Mouse (Mus musculus) megakaryocyte-erythroid progenitor cell, adult 5-6 weeks (primary cell): Measurements from ENCODE around the gene Tmem138. TPM values are rescaled to one million over a fixed set of nuclear protein-coding genes. Genes with fewer than 3 reads are reported as not detected.

Experiments used
- total RNA-seq, 2 experiments: library from RNA; stranded (forward) in 1 of 2; stranded (reverse) in 1 of 2; fragments of 200-1000, 215-1000 nt in 1 of 2; fragments of >200 nt in 1 of 2; fragmentation: Nextera tagmentation in 1 of 2; gene quantifications; 2 replicates each; pipeline ENCODE4 v1.2.3; 2014 to 2017

Gene Tmem138
- total RNA-seq, 2 experiments from 2014 or later: 7.2 to 51.9 TPM

Other genes with a start within 250 kb of the Tmem138 start
- gene Syt7, start 188.3 kb downstream of the Tmem138 start, total RNA-seq (2014; fragmentation: Nextera tagmentation): not detected in 2 replicates
- not detected in 2 replicates for gene Syt7, start 188.3 kb downstream of the Tmem138 start, total RNA-seq (2017)
- gene Lrrc10b, start 119.9 kb downstream of the Tmem138 start, total RNA-seq (2014; fragmentation: Nextera tagmentation): not detected in 2 replicates
- not detected in 2 replicates for gene Lrrc10b, start 119.9 kb downstream of the Tmem138 start, total RNA-seq (2017)
- gene Ppp1r32, start 94.4 kb downstream of the Tmem138 start, total RNA-seq (2014; fragmentation: Nextera tagmentation): 0.57 TPM in 1 of 2 replicates, not detected in the other
- not detected in 2 replicates for gene Ppp1r32, start 94.4 kb downstream of the Tmem138 start, total RNA-seq (2017)
- gene Cpsf7, start 52.1 kb downstream of the Tmem138 start, total RNA-seq (2014; fragmentation: Nextera tagmentation): 98.2 and 112 TPM in 2 replicates
- gene Cpsf7, start 52.1 kb downstream of the Tmem138 start, total RNA-seq (2017): 36.3 and 39.4 TPM in 2 replicates
- 71.9 and 73.0 TPM in 2 replicates for gene Sdhaf2, start 51.2 kb downstream of the Tmem138 start, total RNA-seq (2014; fragmentation: Nextera tagmentation)
- gene Sdhaf2, start 51.2 kb downstream of the Tmem138 start, total RNA-seq (2017): 61.3 and 105 TPM in 2 replicates
- 9.0 and 14.9 TPM in 2 replicates for gene Tmem216, start 21.1 kb downstream of the Tmem138 start, total RNA-seq (2014; fragmentation: Nextera tagmentation)
- 12.2 and 19.9 TPM in 2 replicates for gene Tmem216, start 21.1 kb downstream of the Tmem138 start, total RNA-seq (2017)
- 17.7 and 27.3 TPM in 2 replicates for gene Cyb561a3, start 190 bp downstream of the Tmem138 start, total RNA-seq (2014; fragmentation: Nextera tagmentation)
- 7.6 and 11.9 TPM in 2 replicates for gene Cyb561a3, start 190 bp downstream of the Tmem138 start, total RNA-seq (2017)
- gene Ddb1, start 28.0 kb upstream of the Tmem138 start, total RNA-seq (2014; fragmentation: Nextera tagmentation): 229 and 288 TPM in 2 replicates
- gene Ddb1, start 28.0 kb upstream of the Tmem138 start, total RNA-seq (2017): 535 and 656 TPM in 2 replicates
- 9.0 and 9.6 TPM in 2 replicates for gene Tkfc, start 28.3 kb upstream of the Tmem138 start, total RNA-seq (2014; fragmentation: Nextera tagmentation)
- 1.9 and 4.2 TPM in 2 replicates for gene Tkfc, start 28.3 kb upstream of the Tmem138 start, total RNA-seq (2017)
- 0.90 and 0.99 TPM in 2 replicates for gene Vwce, start 56.9 kb upstream of the Tmem138 start, total RNA-seq (2014; fragmentation: Nextera tagmentation)
- gene Vwce, start 56.9 kb upstream of the Tmem138 start, total RNA-seq (2017): not detected in 2 replicates
- not detected in 2 replicates for gene Pga5, start 100.7 kb upstream of the Tmem138 start, total RNA-seq (2014; fragmentation: Nextera tagmentation)
- not detected in 2 replicates for gene Pga5, start 100.7 kb upstream of the Tmem138 start, total RNA-seq (2017)
- gene Vps37c, start 111.4 kb upstream of the Tmem138 start, total RNA-seq (2014; fragmentation: Nextera tagmentation): 18.3 and 20.2 TPM in 2 replicates
- gene Vps37c, start 111.4 kb upstream of the Tmem138 start, total RNA-seq (2017): 6.9 and 7.8 TPM in 2 replicates
- gene Cd5, start 161.6 kb upstream of the Tmem138 start, total RNA-seq (2014; fragmentation: Nextera tagmentation): 3.2 and 3.7 TPM in 2 replicates
- gene Cd5, start 161.6 kb upstream of the Tmem138 start, total RNA-seq (2017): not detected in 2 replicates